Mouse (Mus musculus) spleen, adult 12 weeks (tissue): Measurements from ENCODE around the gene D10Jhu81e.
"Not testable (repeated sequence)": the region's sequence is repeated elsewhere in the genome, so short reads cannot be mapped to it uniquely, and the experiment has no call there.

Experiments used
- DNase-seq: peaks from one replicate; pipeline ENCODE4 v3.0.0; 2022; ENCODE audit warnings: low spot score

D10Jhu81e gene

GRCm38 (mm10) chr10:78129998-78130397 lies 39.6 kb downstream of the D10Jhu81e start:
- no peak for DNase-seq

GRCm38 (mm10) chr10:78129423-78129822 lies 40.2 kb downstream of the D10Jhu81e start:
- DNase-seq = no peak

- no peak for DNase-seq
These were observed 40.9 kb downstream of the D10Jhu81e start for GRCm38 (mm10) chr10:78128647-78129046.

GRCm38 (mm10) chr10:78127931-78128330 lies 41.7 kb downstream of the D10Jhu81e start:
- no peak for DNase-seq

GRCm38 (mm10) chr10:78127046-78127870 lies 42.3 kb downstream of the D10Jhu81e start:
- DNase-seq = no peak

GRCm38 (mm10) chr10:78126311-78126710 lies 43.3 kb downstream of the D10Jhu81e start:
- DNase-seq = no peak

- not testable (repeated sequence) for DNase-seq
These were observed 44.5 kb downstream of the D10Jhu81e start for GRCm38 (mm10) chr10:78125061-78125460.

GRCm38 (mm10) chr10:78124137-78124536 lies 45.4 kb downstream of the D10Jhu81e start:
- DNase-seq = not testable (repeated sequence)

GRCm38 (mm10) chr10:78119422-78119821 lies 50.2 kb downstream of the D10Jhu81e start:
- DNase-seq = no peak

- DNase-seq = no peak
These were observed 54.4 kb downstream of the D10Jhu81e start for GRCm38 (mm10) chr10:78115153-78115552.

- DNase-seq = no peak
These were observed 55.0 kb downstream of the D10Jhu81e start for GRCm38 (mm10) chr10:78114521-78115092.
